Mouse (Mus musculus) heart, embryonic 11.5 days (tissue): ENCODE measurements around the gene Gm11437. TPM values are rescaled to one million over a fixed set of nuclear protein-coding genes. Genes with fewer than 3 reads are reported as not detected.

ENCODE experiments used
- ATAC-seq: fragments of 200-750 bp; cut with Nextera tagmentation; replicated peaks from 2 replicates; pipeline ENCODE4 v1.8.0; 2017; ENCODE audit warnings: moderate library complexity; ENCODE audit not compliant: insufficient number of reproducible peaks, low FRiP score, low TSS enrichment
- H3K27ac ChIP-seq: fragments of 300-500 bp; sonication (generic); 2 replicates; pipeline ENCODE4 v1.5.1; 2014; ENCODE audit warnings: mild to moderate bottlenecking, low read depth, low read length
- H3K27me3 ChIP-seq: fragments of 300-500 bp; sonication (generic); 2 replicates; pipeline ENCODE4 v1.6.1; 2014; ENCODE audit warnings: mild to moderate bottlenecking, low read length, mixed read lengths; ENCODE audit not compliant: control insufficient read depth, insufficient read depth
- H3K36me3 ChIP-seq: fragments of 300-500 bp; sonication (generic); 2 replicates; pipeline ENCODE4 v1.6.1; 2014; ENCODE audit warnings: mild to moderate bottlenecking, low read length, moderate library complexity, mixed read lengths; ENCODE audit not compliant: control insufficient read depth, insufficient read depth
- H3K4me1 ChIP-seq: fragments of 300-500 bp; sonication (generic); 2 replicates; pipeline ENCODE4 v1.6.1; 2014; ENCODE audit warnings: low read length; ENCODE audit not compliant: control insufficient read depth, insufficient read depth
- H3K4me2 ChIP-seq: fragments of 300-500 bp; sonication (generic); 2 replicates; pipeline ENCODE4 v1.6.1; 2014; ENCODE audit warnings: mild to moderate bottlenecking, moderate library complexity
- H3K4me3 ChIP-seq: fragments of 300-500 bp; sonication (generic); 2 replicates; pipeline ENCODE4 v1.5.1; 2014; ENCODE audit warnings: low read depth, low read length
- H3K9ac ChIP-seq: fragments of 300-500 bp; sonication (generic); 2 replicates; pipeline ENCODE4 v1.6.1; 2014; ENCODE audit warnings: mild to moderate bottlenecking, low read depth, low read length, moderate library complexity
- H3K9me3 ChIP-seq: fragments of 300-500 bp; sonication (generic); replicated peaks from 2 replicates; pipeline ENCODE4 v1.6.1; 2016; ENCODE audit warnings: low read length; ENCODE audit not compliant: control insufficient read depth
- WGBS: fragments of 180-500 bp; shearing (Covaris S2); extraction: QIAGEN DNeasy Blood & Tissue Kit; methylation state at CpG from one replicate; pipeline ENCODE4 v1.1.7; 2014; ENCODE audit not compliant: insufficient replicate concordance; 5-methylcytosine and 5-hydroxymethylcytosine counted together
- polyA plus RNA-seq: library from polyadenylated mRNA; unstranded; fragments of >200 nt; fragmentation: Nextera tagmentation; extraction: Ambion mirVana; gene quantifications from 2 replicates; pipeline ENCODE4 v1.2.1, GENCODE M21; 2014

Gene Gm11437
- polyA plus RNA-seq, 1 experiment from 2014 or later, result not detected

- no peaks in the 10 kb centered on the region for H3K9me3 ChIP-seq
- H3K4me3 ChIP-seq, result 0 out of 2 replicates have a peak overlapping the region, but pooled peaks have one; percentile 84
- H3K9ac ChIP-seq, result no peak overlapping the region
- H3K4me2 ChIP-seq, result peak overlapping the region; percentile 87
- no peaks in the 10 kb centered on the region for H3K27me3 ChIP-seq
- no peak for ATAC-seq
- H3K36me3 ChIP-seq, result no peaks in the 10 kb centered on the region
- 76% methylated on average over 2 of the region's 2 CpGs for WGBS
- H3K4me1 ChIP-seq, result peaks cover 6% of the 10 kb centered on the region; the same call in 1 of the 2 replicates
- H3K27ac ChIP-seq, result no peak overlapping the region
These were observed 14.0 kb upstream of the Gm11437 start for GRCm38 (mm10) chr11:84181286-84181685.

GRCm38 (mm10) chr11:84179954-84180598 lies 12.8 kb upstream of the Gm11437 start:
- no peaks in the 10 kb centered on the region for H3K36me3 ChIP-seq
- no peaks in the 10 kb centered on the region for H3K27me3 ChIP-seq
- H3K4me2 ChIP-seq, result peak overlapping the region; percentile 87
- no peaks in the 10 kb centered on the region for H3K9me3 ChIP-seq
- ATAC-seq, result peak; percentile 71
- H3K4me1 ChIP-seq, result peaks cover 6% of the 10 kb centered on the region; the same call in 1 of the 2 replicates
- H3K27ac ChIP-seq, result peak overlapping the region; percentile 93
- H3K9ac ChIP-seq, result peak overlapping the region; percentile 84
- H3K4me3 ChIP-seq, result peak overlapping the region; percentile 84
- WGBS, result under 1% methylated on average over 44 of the region's 44 CpGs

- Histone ChIP-seq H3K36me3 (no peaks in the 10 kb centered on the region), H3K4me1 (peaks cover 9% of the 10 kb centered on the region; the same call in 1 of the 2 replicates), H3K27me3 (no peaks in the 10 kb centered on the region), H3K4me2 (peak overlapping the region; percentile 87), H3K27ac (peak overlapping the region; percentile 93), H3K9ac (peak overlapping the region; percentile 84), H3K4me3 (peak overlapping the region; percentile 84), H3K9me3 (no peaks in the 10 kb centered on the region)
- ATAC-seq, result peak; percentile 97
- WGBS, result 0% methylated on average over 55 of the region's 85 CpGs
These were observed 12.1 kb upstream of the Gm11437 start for GRCm38 (mm10) chr11:84179226-84179953.

- H3K27ac ChIP-seq, result no peak overlapping the region
- H3K36me3 ChIP-seq, result no peaks in the 10 kb centered on the region
- WGBS, result 37% methylated on average over 4 of the region's 4 CpGs
- peaks cover 9% of the 10 kb centered on the region; the same call in 1 of the 2 replicates for H3K4me1 ChIP-seq
- H3K27me3 ChIP-seq, result no peaks in the 10 kb centered on the region
- ATAC-seq, result no peak
- no peaks in the 10 kb centered on the region for H3K9me3 ChIP-seq
- no peak overlapping the region for H3K9ac ChIP-seq
- H3K4me2 ChIP-seq, result peak overlapping the region; percentile 87
- H3K4me3 ChIP-seq, result peak overlapping the region; percentile 84; the same call in 1 of the 2 replicates
These were observed 11.3 kb upstream of the Gm11437 start for GRCm38 (mm10) chr11:84178571-84178970.

GRCm38 (mm10) chr11:84172539-84173435 lies 5.5 kb upstream of the Gm11437 start:
- Histone ChIP-seq H3K9me3 (no peaks in the 10 kb centered on the region), H3K4me1 (peaks cover 8% of the 10 kb centered on the region), H3K27ac (no peak overlapping the region), H3K36me3 (no peaks in the 10 kb centered on the region), H3K4me3 (no peak overlapping the region), H3K4me2 (no peak overlapping the region; the same call in 1 of the 2 replicates), H3K9ac (no peak overlapping the region), H3K27me3 (no peaks in the 10 kb centered on the region)
- WGBS, result 59% methylated on average over 11 of the region's 11 CpGs
- no peak for ATAC-seq

- 22% methylated on average over 7 of the region's 7 CpGs for WGBS
- H3K4me2 ChIP-seq, result peak overlapping the region; percentile 37; the same call in 1 of the 2 replicates
These were observed 1.5 kb upstream of the Gm11437 start for GRCm38 (mm10) chr11:84168701-84169288.

GRCm38 (mm10) chr11:84164561-84164960 lies 2.7 kb downstream of the Gm11437 start:
- no peak overlapping the region for H3K9ac ChIP-seq
- no peak overlapping the region for H3K4me2 ChIP-seq
- no peaks in the 10 kb centered on the region for H3K27me3 ChIP-seq
- no peaks in the 10 kb centered on the region for H3K36me3 ChIP-seq
- H3K27ac ChIP-seq, result no peak overlapping the region
- no peak for ATAC-seq
- H3K9me3 ChIP-seq, result no peaks in the 10 kb centered on the region
- WGBS, result 62% methylated on average over 4 of the region's 4 CpGs
- H3K4me1 ChIP-seq, result no peaks in the 10 kb centered on the region
- H3K4me3 ChIP-seq, result no peak overlapping the region

More at GRCm38 (mm10) chr11:84168701-84169288, 1.5 kb upstream of the Gm11437 start:
- no peaks in the 10 kb centered on the region for H3K27me3 ChIP-seq
- H3K9ac ChIP-seq, result no peak overlapping the region
- H3K9me3 ChIP-seq, result no peaks in the 10 kb centered on the region
- peaks cover 5% of the 10 kb centered on the region for H3K4me1 ChIP-seq
- no peaks in the 10 kb centered on the region for H3K36me3 ChIP-seq
- ATAC-seq, result no peak
- H3K4me3 ChIP-seq, result no peak overlapping the region
- no peak overlapping the region for H3K27ac ChIP-seq

GRCm38 (mm10) chr11:84164123-84164522 lies 3.2 kb downstream of the Gm11437 start:
- Histone ChIP-seq H3K9ac (no peak overlapping the region), H3K27ac (no peak overlapping the region), H3K36me3 (no peaks in the 10 kb centered on the region), H3K4me3 (no peak overlapping the region), H3K9me3 (no peaks in the 10 kb centered on the region), H3K4me2 (no peak overlapping the region), H3K4me1 (no peaks in the 10 kb centered on the region), H3K27me3 (no peaks in the 10 kb centered on the region)
- no peak for ATAC-seq
- 78% methylated on average over 6 of the region's 6 CpGs for WGBS
